Mouse (Mus musculus) ES-CJ7 (cell line): ENCODE results near the gene Thbs2.

Source experiments
- DNase-seq: peaks from one replicate; pipeline ENCODE4 v3.0.0; 2011; ENCODE audit warnings: low read depth, low spot score

Thbs2 gene

GRCm38 (mm10) chr17:14696281-14696795 is 2.3 kb upstream of the Thbs2 start:
- no peak for DNase-seq

GRCm38 (mm10) chr17:14693048-14693993 is 714 bp downstream of the Thbs2 start:
- DNase-seq: peak; percentile 94

GRCm38 (mm10) chr17:14691901-14692300 is 2.1 kb downstream of the Thbs2 start:
- DNase-seq: no peak

GRCm38 (mm10) chr17:14691197-14691596 is 2.8 kb downstream of the Thbs2 start:
- DNase-seq: no peak

GRCm38 (mm10) chr17:14682836-14683235 is 11.2 kb downstream of the Thbs2 start:
- DNase-seq: no peak

GRCm38 (mm10) chr17:14681047-14681446 is 13.0 kb downstream of the Thbs2 start:
- no peak for DNase-seq

- DNase-seq: no peak
Observed at GRCm38 (mm10) chr17:14677198-14677597, 16.8 kb downstream of the Thbs2 start.

- no peak for DNase-seq
Observed at GRCm38 (mm10) chr17:14675517-14675916, 18.5 kb downstream of the Thbs2 start.

- no peak for DNase-seq
Observed at GRCm38 (mm10) chr17:14672402-14672801, 21.6 kb downstream of the Thbs2 start.

GRCm38 (mm10) chr17:14667225-14667624 is 26.8 kb downstream of the Thbs2 start:
- DNase-seq: no peak

- no peak for DNase-seq
Observed at GRCm38 (mm10) chr17:14666451-14666850, 27.6 kb downstream of the Thbs2 start.

- DNase-seq: no peak
Observed at GRCm38 (mm10) chr17:14663366-14663765, 30.7 kb downstream of the Thbs2 start.

- no peak for DNase-seq
Observed at GRCm38 (mm10) chr17:14662409-14662808, 31.6 kb downstream of the Thbs2 start.

- DNase-seq: no peak
Observed at GRCm38 (mm10) chr17:14659746-14660145, 34.3 kb downstream of the Thbs2 start.

- no peak for DNase-seq
Observed at GRCm38 (mm10) chr17:14658123-14658522, 35.9 kb downstream of the Thbs2 start.

- DNase-seq: no peak
Observed at GRCm38 (mm10) chr17:14657123-14657522, 36.9 kb downstream of the Thbs2 start.

- DNase-seq: peak; percentile 14
Observed at GRCm38 (mm10) chr17:14654981-14655380, 39.1 kb downstream of the Thbs2 start.

- DNase-seq: no peak
Observed at GRCm38 (mm10) chr17:14652013-14652412, 42.0 kb downstream of the Thbs2 start.

GRCm38 (mm10) chr17:14647996-14648640 is 45.9 kb downstream of the Thbs2 start:
- DNase-seq: no peak

GRCm38 (mm10) chr17:14643996-14644395 is 50.0 kb downstream of the Thbs2 start:
- no peak for DNase-seq

GRCm38 (mm10) chr17:14640351-14641115 is 53.5 kb downstream of the Thbs2 start:
- DNase-seq: no peak
